Mouse (Mus musculus) stomach, postnatal 0 days (tissue): ENCODE data around the gene Alg2.

Experiments
- CTCF ChIP-seq: IDR thresholded peaks from 2 replicates; pipeline ENCODE4 v1.5.1; 2016; ENCODE audit warnings: antibody characterized with exemption, low read depth, mild to moderate bottlenecking, moderate library complexity
- EP300 ChIP-seq: optimal IDR thresholded peaks from 2 replicates; pipeline ENCODE3; 2016; ENCODE audit warnings: antibody characterized with exemption

GRCm38 (mm10) chr4:47518551-47519181 is 44.5 kb upstream of the Alg2 start:
- TF ChIP-seq CTCF (no peak), EP300 (no peak)
